Mouse (Mus musculus) frontal cortex, postnatal 10 days (tissue): ENCODE measurements around the gene Osbpl9.
A peak's percentile ranks its signal among the peaks of the same experiment; 100 is the strongest.

ENCODE experiments used
- DNase-seq, 2 experiments: peaks; one replicate each; pipeline ENCODE4 v3.0.0; 2022; ENCODE audit warnings: low spot score in 2 of 2, mixed read lengths in 1 of 2

Osbpl9 gene

DNA sequence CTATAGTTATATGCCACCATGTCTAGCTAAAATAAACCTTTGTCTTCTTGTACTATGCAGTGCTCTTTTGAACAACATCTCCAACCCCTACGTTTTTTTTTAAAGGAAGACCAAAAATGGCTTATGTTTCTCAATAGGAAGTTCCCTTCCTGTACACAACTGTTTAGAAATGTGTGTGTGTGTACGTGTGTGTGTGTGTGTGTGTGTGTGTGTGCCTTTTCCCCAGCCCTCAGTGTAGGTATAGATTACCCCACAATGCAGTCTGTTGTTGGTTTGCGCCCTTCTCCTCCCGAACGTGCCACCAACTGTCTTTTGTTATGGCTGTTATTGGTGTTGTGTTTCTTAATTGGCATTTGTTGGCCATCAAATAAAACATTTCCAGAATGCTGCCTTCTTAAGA, 5.5 kb upstream of the Osbpl9 start:
- DNase-seq: no peak

DNA sequence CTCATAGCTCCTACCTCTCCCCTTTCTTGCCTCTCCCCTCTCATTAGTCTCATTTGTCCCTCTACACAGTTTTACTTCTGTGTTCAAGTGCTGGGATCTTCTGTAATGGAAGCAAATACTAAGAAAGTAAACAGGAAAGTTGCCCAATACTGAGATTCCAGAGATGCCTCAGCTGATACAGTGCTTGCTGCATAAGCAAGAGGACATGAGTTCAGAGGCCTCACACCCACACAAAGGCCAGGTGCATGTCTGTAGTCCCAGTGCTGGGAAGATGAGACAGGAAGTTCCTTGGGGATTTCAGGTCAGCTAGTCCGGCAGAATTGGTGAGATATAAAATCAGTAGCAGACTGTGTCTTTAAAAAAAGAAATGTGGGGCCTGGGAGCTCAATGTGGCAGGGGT, 2.3 kb upstream of the Osbpl9 start:
- DNase-seq: no peak

DNA sequence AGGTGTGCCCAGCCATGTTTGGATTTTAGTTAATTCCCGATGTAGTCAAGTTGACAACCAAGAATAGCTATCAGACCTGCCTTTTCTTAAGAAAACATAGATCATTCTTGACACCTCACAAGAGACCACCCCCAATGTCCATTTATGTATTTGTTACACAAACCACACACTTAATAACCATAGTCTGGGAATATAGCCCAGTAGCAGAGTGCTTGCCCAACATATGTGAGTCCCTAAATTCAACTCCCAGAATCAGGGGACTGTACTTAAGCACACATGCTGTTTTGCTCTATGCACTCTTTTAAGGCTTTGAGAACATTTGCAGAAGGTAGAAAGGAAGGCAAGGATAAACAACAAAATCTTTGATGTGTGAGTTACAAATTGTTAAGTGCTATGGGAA, 1.9 kb upstream of the Osbpl9 start:
- DNase-seq: no peak

DNA sequence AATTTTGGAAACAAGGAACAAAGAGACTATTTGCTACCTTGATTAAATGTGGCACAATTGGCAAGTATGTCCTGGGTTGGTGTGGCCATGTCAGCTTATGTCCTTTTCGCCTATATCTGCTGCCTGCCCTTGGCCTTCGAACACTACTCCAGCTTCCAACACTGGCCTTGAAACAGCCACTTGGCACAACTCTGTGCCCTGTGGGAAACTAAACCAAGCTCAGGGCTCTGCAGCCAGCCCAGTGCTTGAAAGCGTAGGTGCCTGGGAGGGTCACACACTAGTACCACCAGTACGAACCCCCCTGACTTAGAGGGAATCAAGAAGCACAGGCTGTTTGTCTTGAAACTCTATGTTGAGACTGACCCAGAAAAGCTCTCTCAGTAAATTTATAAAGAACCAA, 3.0 kb downstream of the Osbpl9 start:
- no peak for DNase-seq

DNA sequence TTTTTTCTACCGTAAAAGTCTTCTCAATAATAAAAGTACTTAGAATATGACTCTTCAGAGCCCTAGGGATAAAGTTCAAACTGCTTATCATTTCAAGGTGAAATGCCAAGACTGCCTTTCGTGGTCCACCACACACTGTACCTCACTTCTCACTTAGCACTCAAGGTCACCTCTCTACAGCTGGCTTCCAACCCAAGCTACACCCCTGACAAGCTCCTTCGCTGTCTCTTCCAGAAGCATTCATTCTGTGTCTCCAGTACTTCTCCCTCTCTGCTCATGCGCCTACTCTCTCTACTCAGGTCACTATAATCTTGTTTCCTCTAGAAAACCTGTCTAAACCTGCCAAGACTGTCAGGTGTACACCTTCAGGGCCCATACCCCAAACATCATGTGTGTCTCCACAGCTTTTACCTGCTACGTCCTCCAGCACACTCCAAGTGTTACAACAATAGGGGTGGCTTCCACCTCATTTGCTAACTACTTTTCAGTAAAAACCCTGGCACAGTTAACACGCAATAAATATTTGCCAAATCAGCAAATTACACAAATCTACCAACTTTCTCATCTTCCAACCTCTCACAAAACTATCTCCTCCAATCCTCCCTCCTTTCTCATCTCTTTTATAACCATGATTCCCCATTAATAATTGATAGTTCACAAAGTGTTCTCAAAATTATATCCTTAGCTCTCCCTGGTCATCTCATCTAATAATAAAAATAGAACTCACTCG, 6.0 kb downstream of the Osbpl9 start:
- no peak for DNase-seq

DNA sequence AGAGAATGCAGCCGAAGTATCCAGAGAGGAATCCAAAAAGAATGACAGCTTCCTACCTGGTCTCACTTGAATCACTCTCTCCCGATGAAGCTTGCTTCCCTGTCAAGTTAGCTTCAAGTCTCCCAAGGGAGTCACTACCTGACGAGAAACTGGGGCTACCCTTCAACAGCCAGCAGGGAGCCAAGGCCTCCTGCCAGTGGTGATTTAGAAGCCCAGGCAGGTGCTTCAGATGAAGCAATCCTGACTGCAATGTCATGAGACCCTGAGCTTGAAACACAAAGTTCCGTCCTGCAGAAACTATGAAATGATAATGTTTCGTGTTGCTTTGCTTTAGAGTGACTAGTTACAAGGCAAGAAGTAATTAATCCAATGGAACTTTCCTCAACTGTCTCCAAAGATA, 8.2 kb downstream of the Osbpl9 start:
- DNase-seq: no peak

DNA sequence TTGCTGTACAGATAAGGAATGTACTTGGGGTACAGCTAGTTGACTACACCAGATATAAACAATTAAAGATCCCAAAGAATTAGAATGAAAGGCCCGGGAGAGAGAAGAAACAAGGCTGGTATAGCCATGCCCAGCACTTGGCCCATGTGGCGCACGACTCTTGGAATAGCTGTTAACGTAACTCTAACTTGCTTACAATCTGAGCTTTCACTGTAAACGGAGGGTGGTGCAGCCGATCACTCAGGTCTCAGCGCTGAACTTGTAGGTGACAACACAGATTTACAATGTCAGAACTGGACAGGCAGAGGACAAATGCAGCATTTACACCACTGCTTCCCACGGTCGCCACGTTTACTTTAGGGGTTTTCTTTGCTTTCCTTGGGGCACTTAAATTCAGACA, 10.5 kb downstream of the Osbpl9 start:
- no peak for DNase-seq

DNA sequence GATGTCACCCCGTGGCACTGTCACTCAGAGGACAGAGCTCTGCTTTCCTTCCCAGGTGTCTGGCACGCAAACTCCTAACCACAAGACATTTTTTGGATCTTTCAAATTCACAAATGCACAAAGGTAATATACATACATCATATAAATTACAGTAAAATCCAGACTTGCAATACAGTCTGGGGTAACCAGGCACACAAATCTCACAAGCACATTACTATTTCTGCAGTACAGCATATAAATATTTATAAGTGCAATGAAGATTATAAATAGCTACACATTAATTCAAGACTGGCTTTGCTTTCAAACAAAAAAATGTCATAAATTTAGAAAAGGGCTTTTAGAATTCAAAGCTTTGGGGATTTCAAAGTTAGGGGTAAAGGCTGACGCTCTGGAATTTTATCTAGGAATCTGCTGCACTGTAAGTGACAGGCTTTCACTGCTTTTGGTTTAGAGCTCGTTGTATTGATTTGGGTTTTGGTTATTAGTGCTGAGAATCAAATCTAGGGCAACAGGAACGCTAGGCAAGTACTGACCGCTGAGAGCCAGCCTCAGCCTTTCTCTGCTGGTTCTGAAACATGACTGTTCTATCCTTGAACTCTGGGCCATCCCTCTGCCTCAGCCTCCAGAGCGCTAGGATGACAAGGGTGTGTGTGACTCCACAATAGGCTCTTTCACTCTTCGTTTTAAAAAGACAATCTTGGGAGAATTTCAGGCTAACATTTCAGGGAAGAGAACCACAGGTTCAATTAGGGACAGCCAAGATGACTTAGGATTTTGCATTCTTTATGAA, 16.3 kb downstream of the Osbpl9 start:
- no peak for DNase-seq

DNA sequence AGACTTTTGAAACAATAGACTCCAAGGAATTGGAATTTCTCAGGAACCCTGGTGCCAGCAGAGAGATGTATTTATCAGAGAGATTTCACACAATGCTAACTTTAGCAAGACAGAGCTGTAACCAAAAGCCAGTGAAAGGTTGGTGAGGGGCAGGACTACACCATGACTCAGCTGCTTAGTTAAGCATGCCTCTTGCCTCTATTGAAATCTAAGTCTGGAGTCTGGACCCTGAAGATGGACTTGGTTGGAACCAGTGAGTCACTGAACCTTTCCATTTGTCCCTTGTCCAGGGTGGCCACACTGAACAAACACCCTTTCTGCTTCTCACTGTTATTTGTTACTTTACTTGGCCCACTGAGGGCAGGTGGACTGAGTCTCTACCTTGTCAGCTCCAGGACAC, 26.4 kb downstream of the Osbpl9 start:
- DNase-seq: no peak

DNA sequence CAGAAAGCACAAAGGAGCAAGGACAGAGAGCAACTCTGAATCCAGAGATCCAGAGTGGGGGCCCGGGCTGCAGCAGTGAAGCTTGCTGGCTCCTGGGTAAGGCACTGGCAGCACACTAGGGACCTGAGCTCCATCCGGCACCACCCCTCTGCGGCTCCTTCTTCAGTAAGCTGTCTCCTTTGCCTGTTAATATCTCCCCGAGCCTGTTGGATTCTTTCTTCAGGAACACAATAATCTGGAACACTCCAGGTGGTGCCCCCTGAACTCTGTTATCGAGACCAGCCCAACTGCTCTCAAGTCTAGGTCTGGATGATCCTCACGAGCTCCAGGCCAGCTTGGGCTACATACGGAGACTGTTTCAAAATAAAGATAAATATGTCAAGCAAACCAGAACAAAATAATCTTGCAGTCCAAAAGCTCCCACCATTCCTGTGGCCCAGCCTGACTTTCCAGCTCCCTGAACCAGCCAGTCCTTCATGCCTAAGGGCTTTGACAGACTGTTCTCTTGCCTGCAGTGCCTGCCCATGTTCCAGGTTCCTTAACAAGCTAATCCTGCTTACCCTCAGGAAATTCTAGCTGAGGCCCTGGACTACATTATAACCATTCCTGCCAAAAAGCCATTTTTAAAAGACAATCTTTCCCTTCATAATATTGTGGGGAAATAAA, 28.2 kb downstream of the Osbpl9 start:
- DNase-seq: no peak

DNA sequence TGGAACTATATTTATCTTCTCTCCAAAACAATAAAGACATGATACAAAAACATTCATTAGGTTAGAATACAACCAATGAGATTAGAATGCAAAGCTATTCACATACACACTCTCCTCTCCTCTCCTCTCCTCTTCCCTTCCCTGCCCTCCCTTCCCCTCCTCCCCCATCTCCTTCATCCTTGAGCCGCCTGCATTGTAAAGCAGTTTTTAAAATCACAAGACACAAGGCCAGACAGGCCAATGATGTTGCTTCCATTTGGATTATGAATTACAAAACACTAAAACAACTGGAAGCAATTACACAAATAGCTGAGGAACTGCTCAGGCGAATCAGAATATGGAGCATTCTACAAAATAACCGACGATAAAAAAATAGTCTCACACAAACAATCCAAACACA, 28.7 kb downstream of the Osbpl9 start:
- DNase-seq: no peak

DNA sequence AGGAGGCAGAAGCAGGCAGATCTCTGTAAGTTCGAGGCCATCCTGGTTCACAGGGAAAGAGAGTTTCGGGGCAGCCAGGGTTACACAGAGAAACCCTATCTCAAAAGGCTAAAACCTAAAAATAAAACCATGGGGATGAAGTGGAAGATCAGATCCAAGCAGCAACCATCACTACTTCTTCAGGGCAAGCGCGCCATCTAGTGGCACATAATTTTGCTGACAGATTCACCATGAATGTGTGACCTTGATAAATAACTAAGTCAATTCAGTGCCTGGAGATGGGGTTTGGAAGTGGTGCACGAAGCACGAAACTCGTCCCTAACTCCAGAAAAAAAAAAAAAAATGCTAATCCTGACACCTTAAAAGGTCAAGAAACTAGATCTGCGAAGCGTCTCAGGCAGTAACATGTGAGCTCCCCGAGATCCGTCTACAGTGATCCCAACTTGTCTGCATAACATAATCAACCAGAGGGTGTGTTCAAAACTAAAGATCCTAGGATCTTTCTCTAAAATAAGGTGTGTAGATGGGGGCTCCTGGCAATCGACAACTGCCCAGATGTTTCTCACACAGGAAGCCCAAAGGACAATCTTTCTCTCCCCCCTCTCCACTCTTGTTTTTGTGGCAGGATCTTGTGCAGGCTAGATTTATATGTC, 36.4 kb downstream of the Osbpl9 start:
- DNase-seq: peak in 1 of 2 experiments; percentile 76

DNA sequence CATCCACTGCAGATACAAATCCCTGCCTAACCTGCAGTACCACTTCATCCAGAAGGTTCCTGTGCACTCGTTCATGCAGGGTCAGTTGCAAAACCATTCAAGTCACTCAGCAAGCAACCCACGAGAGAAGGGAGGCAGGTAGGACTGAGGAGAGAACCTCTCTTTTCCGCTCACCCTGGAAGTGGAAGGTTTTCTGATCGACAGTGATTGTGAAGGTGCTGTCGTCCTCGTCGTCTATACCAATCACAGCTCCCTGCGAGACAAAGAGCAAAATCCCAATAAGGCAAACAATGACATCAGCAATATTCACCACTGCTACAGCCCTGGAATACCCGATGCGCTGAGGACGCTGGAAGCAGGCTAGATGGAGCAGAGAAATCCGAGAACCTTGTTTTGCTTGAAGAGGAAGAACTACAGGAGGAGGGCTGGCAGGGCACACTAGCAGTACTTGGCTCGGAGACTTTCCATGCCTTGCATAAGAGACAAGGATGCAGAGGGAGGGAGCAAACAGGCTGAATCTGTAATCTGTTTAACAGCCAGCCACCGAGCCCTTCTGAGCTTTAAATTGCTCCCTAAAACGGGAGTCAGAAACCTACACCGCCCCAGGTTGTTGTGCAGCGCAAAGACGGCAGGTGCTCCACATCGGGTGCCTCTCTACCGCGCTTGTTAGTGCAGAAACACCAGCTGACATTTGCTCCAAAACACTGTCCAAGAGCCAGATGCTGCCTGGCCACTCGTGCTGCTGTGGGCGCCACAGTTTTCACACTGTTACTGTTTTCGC, 45.4 kb downstream of the Osbpl9 start:
- DNase-seq: no peak

DNA sequence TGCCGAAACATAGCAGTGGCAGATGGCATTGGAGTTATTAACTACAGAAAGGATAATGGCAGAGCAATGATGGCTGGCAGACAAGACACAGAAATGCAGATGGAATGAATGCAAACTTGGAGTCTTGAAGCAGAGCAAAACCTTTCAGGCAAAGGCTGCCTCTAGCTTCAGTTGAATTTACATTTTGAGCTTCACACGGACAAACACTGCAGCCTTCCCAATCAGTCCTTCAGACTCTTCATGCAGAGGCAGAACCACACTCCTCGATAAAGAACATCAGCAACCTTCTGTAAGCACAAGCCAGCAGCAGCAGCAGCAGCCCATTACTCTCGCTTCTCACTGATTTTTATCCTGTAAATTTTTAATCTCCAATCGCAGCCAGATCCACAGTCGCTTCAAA, 46.0 kb downstream of the Osbpl9 start:
- DNase-seq: no peak

DNA sequence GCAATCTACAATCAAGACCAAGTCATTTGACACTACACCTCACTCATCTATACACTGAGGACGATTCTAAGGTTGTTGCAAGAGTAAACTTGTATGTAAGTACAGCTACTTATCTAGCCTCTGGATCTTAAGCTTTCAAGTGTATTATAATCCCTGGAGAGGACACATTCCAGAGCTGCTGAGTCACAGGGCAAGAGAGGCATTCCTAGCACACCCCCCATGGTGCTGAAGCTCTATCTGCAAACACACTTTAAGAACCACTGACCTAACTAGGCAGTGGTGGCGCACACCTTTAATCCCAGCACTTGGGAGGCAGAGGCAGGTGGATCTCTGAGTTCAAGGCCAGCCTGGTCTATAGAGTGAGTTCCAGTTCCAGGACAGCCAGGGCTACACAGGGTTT, 51.9 kb downstream of the Osbpl9 start:
- DNase-seq: no peak

DNA sequence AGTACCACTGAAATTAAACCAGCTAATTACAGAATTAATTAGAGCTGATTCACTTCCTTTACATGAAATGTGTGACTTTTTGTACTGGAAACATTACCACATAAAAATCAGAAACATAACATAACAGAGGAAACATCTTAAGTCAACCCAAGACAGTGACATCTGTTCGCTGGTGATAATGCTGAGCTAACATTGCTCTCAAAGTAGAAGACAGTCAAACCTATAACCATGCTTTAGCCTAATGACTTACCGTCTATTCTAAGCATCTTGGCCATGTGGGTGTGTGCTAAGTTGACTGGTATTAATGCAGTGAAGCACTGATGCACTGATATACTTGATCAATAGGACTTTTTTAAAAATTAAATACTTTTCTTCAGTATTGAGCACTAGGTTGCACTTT, 52.7 kb downstream of the Osbpl9 start:
- no peak for DNase-seq

DNA sequence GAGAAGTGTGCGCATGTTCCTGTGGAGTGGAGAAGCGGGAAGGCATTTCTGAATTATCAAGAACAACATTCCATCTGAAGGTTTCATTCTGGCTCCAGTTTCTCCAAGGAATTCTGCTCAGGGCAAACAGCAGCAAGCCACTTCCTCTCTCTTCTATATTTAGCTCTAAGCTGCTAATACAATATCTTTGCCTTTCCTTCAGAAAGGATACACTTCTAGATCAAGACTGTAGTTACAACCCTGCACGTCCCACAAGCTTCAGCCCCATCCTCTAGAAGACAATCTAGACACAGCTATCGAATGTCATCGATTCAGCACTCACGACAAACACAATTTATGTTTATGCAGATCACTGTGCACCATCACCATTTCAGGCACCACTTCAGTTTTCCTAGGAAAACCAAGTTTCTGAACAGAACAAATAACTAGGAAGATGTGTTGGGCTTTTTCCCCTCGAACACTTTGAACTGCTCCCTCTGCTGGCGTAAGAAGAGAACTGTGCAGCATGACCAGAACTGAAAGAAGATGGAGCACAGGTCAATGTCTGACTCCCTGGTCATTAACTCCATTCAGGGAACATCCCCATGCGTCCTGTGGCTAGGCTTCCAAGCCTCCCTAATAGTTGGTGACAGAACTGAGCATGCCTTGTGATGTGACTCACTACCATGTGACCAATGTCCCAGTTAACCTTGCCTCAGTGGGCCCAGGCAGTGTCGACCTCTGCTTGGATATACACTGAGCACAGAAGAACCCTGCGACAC, 54.6 kb downstream of the Osbpl9 start:
- peak in 1 of 2 experiments; percentile 36 for DNase-seq

DNA sequence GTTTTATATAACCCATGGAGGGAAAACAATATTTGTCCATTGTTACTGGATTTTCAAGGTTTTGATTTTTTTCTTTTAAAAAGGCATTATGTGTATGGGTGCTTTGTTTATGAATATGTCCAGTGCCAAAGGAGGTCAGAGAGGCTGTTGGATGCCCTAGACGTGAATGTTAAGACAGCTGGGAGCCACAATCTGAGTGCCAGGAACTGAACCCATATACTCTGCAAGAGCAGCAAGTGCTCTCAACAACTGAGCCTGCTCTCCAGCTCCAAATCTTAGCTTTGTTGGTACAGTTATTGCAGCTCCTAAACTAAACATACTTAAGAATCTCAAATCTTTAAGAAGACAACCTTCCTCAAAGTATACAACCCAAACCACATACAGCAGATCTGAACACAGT, 59.0 kb downstream of the Osbpl9 start:
- no peak for DNase-seq

DNA sequence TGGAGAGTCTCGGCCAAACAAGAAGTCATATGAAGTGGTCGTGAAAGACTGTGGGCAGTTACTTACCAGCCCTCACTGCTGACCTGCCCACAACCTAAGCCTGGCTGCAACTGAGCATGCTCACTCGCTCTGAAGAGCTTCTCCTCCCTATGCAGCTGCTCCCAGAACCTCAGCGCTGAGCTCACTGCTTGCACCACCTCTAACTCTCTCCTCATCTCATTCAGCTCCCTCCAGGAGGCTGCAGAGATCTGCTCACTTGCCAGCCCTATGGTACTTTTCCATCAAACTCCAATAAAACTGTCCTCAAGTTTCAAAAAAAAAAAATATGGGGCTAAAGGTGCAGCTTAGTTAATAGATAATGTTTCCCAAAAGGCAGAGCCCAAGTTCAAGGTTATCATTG, 63.5 kb downstream of the Osbpl9 start:
- DNase-seq: no peak

DNA sequence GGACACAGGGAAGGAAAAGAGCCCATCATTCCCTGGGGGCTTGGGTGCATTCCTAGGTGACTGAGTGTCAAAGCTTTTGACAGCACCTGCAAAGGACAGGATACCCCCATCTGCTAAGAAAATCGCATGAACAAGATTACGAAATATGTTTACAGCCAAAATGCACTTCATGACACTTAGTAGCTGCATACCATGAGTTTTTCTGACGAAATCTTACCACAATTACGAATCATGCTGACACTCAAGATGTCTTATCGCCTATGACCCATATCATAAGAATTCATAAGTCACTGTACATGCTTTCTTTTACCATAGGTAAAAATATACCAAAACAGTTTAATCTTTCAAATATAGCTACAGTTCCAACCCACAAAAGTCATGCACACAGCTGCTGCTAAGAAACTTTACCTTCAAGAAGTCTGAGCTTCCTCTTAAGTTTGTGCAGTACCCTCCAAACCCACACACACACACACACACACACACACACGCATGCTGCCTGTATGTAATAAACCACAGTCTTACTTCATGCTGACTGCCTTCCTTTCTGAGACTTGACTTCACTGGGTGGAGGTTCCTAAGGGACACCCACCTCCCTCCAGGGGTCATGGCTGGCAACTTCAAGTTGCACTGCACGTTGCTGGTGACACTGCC, 65.5 kb downstream of the Osbpl9 start:
- DNase-seq: no peak
